Mouse (Mus musculus) olfactory bulb, adult 2 months (tissue): ENCODE data around the gene Ugcg. TPM values are rescaled to one million over a fixed set of nuclear protein-coding genes. Genes with fewer than 3 reads are reported as not detected.

Source experiments
- H3K27ac ChIP-seq: fragments of 200-500 bp; 2 replicates; pipeline ENCODE4 v1.5.1; 2012; ENCODE audit warnings: low read depth, low read length; ENCODE audit not compliant: insufficient read depth
- H3K4me1 ChIP-seq: fragments of 200-500 bp; 2 replicates; pipeline ENCODE4 v1.6.1; 2012; ENCODE audit warnings: low read length; ENCODE audit not compliant: control insufficient read depth, insufficient read depth
- H3K4me3 ChIP-seq: fragments of 200-500 bp; 2 replicates; pipeline ENCODE4 v1.5.1; 2012; ENCODE audit warnings: mild to moderate bottlenecking, low read depth, low read length, moderate library complexity; ENCODE audit not compliant: insufficient read depth
- CTCF ChIP-seq: fragments of 200-500 bp; IDR thresholded peaks from 2 replicates; pipeline ENCODE4 v1.5.1; 2012; ENCODE audit warnings: low read depth, mild to moderate bottlenecking, low read length, moderate library complexity; ENCODE audit not compliant: insufficient read depth
- POLR2A ChIP-seq: fragments of 200-500 bp; IDR thresholded peaks from 2 replicates; pipeline ENCODE4 v1.6.1; 2012; ENCODE audit warnings: mild to moderate bottlenecking, low read depth, low read length, moderate library complexity; ENCODE audit not compliant: insufficient read depth
- WGBS: fragments of 180-500 bp; shearing (Covaris S2); methylation state at CpG from one replicate; pipeline ENCODE4 v1.1.7; 2018; 5-methylcytosine and 5-hydroxymethylcytosine counted together
- polyA plus RNA-seq: library from polyadenylated mRNA; stranded (reverse); fragments of >200 nt; gene quantifications from 2 replicates; pipeline ENCODE4 v1.2.4, GENCODE M21; 2012; ENCODE audit warnings: low replicate concordance; ENCODE audit not compliant: missing spikeins, insufficient read depth, insufficient read length

The Ugcg gene
- polyA plus RNA-seq, 1 experiment = not detected

- TF ChIP-seq POLR2A (no peak), CTCF (no peak)
- no peak overlapping the region for H3K27ac ChIP-seq
- WGBS = 87% methylated on average over 2 of the region's 2 CpGs
- no peaks in the 10 kb centered on the region for H3K4me1 ChIP-seq
- H3K4me3 ChIP-seq = no peak overlapping the region
Observed at GRCm38 (mm10) chr4:59164034-59164433, 25.0 kb upstream of the Ugcg start.

GRCm38 (mm10) chr4:59167251-59167847, 21.7 kb upstream of the Ugcg start:
- TF ChIP-seq CTCF (no peak), POLR2A (no peak)
- WGBS = 93% methylated on average over 2 of the region's 2 CpGs
- H3K27ac ChIP-seq = no peak overlapping the region
- no peaks in the 10 kb centered on the region for H3K4me1 ChIP-seq
- H3K4me3 ChIP-seq = no peak overlapping the region

- no peak for TF ChIP-seq POLR2A
- TF ChIP-seq CTCF = no peak
- Histone ChIP-seq H3K27ac (no peak overlapping the region), H3K4me1 (no peaks in the 10 kb centered on the region), H3K4me3 (no peak overlapping the region)
- 80% methylated on average over 5 of the region's 5 CpGs for WGBS
Observed at GRCm38 (mm10) chr4:59169981-59170380, 19.1 kb upstream of the Ugcg start.

GRCm38 (mm10) chr4:59172616-59173015, 16.4 kb upstream of the Ugcg start:
- no peaks in the 10 kb centered on the region; the same call in 1 of the 2 replicates for H3K4me1 ChIP-seq
- H3K4me3 ChIP-seq = no peak overlapping the region
- WGBS = 34% methylated on average over 2 of the region's 2 CpGs
- TF ChIP-seq CTCF (no peak), POLR2A (no peak)
- no peak overlapping the region for H3K27ac ChIP-seq

- H3K4me3 ChIP-seq = no peak overlapping the region
- no peak for TF ChIP-seq CTCF
- no peak for TF ChIP-seq POLR2A
- H3K4me1 ChIP-seq = no peaks in the 10 kb centered on the region; the same call in 1 of the 2 replicates
- no peak overlapping the region for H3K27ac ChIP-seq
- WGBS = 80% methylated on average over 2 of the region's 2 CpGs
Observed at GRCm38 (mm10) chr4:59173181-59173922, 15.7 kb upstream of the Ugcg start.

GRCm38 (mm10) chr4:59175003-59175402, 14.1 kb upstream of the Ugcg start:
- no peaks in the 10 kb centered on the region; the same call in 1 of the 2 replicates for H3K4me1 ChIP-seq
- H3K27ac ChIP-seq = no peak overlapping the region
- 72% methylated on average over 4 of the region's 4 CpGs for WGBS
- H3K4me3 ChIP-seq = no peak overlapping the region
- no peak for TF ChIP-seq CTCF
- no peak for TF ChIP-seq POLR2A

GRCm38 (mm10) chr4:59175929-59176328, 13.1 kb upstream of the Ugcg start:
- 52% methylated on average over 6 of the region's 6 CpGs for WGBS
- no peak for TF ChIP-seq CTCF
- no peak for TF ChIP-seq POLR2A
- Histone ChIP-seq H3K27ac (no peak overlapping the region), H3K4me3 (no peak overlapping the region), H3K4me1 (no peaks in the 10 kb centered on the region; the same call in 1 of the 2 replicates)

- H3K27ac ChIP-seq = no peak overlapping the region
- no peak overlapping the region for H3K4me3 ChIP-seq
- H3K4me1 ChIP-seq = no peaks in the 10 kb centered on the region; the same call in 1 of the 2 replicates
- TF ChIP-seq CTCF = no peak
- no peak for TF ChIP-seq POLR2A
- WGBS = 95% methylated on average over 2 of the region's 2 CpGs
Observed at GRCm38 (mm10) chr4:59177566-59177965, 11.5 kb upstream of the Ugcg start.

- H3K27ac ChIP-seq = no peak overlapping the region
- no peak overlapping the region for H3K4me3 ChIP-seq
- TF ChIP-seq CTCF (no peak), POLR2A (no peak)
- no peaks in the 10 kb centered on the region for H3K4me1 ChIP-seq
- WGBS = 33% methylated on average over 5 of the region's 5 CpGs
Observed at GRCm38 (mm10) chr4:59181320-59182271, 7.5 kb upstream of the Ugcg start.
